Mouse (Mus musculus) heart, postnatal 0 days (tissue): ENCODE data around the gene Krt20. TPM values are rescaled to one million over a fixed set of nuclear protein-coding genes. Genes with fewer than 3 reads are reported as not detected.

Experiments
- ATAC-seq: fragments of 200-750 bp; cut with Nextera tagmentation; 2 replicates; pipeline ENCODE4 v1.8.0; 2017; ENCODE audit warnings: low read depth, moderate number of reproducible peaks, moderate library complexity; ENCODE audit not compliant: insufficient read depth
- DNase-seq: peaks from one replicate; pipeline ENCODE4 v3.0.0-alpha.2; 2016; ENCODE audit warnings: low spot score
- H3K27ac ChIP-seq: fragments of 300-500 bp; sonication (generic); 2 replicates; pipeline ENCODE4 v1.5.1; 2014; ENCODE audit warnings: low read depth, mild to moderate bottlenecking
- H3K27me3 ChIP-seq: fragments of 300-500 bp; sonication (generic); 2 replicates; pipeline ENCODE4 v1.6.1; 2014; ENCODE audit warnings: low read length, mixed read lengths; ENCODE audit not compliant: control insufficient read depth, insufficient read depth
- H3K36me3 ChIP-seq: fragments of 300-500 bp; sonication (generic); replicated peaks from 2 replicates; pipeline ENCODE4 v1.6.1; 2014; ENCODE audit warnings: low read length, mixed read lengths; ENCODE audit not compliant: control insufficient read depth, insufficient read depth
- H3K4me1 ChIP-seq: fragments of 300-500 bp; sonication (generic); 2 replicates; pipeline ENCODE4 v1.6.1; 2014; ENCODE audit warnings: antibody characterized with exemption; ENCODE audit not compliant: control insufficient read depth, insufficient read depth
- H3K4me2 ChIP-seq: fragments of 300-500 bp; sonication (generic); 2 replicates; pipeline ENCODE4 v1.6.1; 2014; ENCODE audit warnings: low read depth, mild to moderate bottlenecking, low read length, moderate library complexity
- H3K4me3 ChIP-seq: fragments of 300-500 bp; sonication (generic); 2 replicates; pipeline ENCODE4 v1.5.1; 2014; ENCODE audit warnings: low read depth, low read length
- H3K9ac ChIP-seq: fragments of 300-500 bp; sonication (generic); replicated peaks from 2 replicates; pipeline ENCODE4 v1.6.1; 2014; ENCODE audit warnings: low read depth, low read length, mixed read lengths
- H3K9me3 ChIP-seq: fragments of 300-500 bp; sonication (generic); replicated peaks from 2 replicates; pipeline ENCODE4 v1.6.1; 2016; ENCODE audit warnings: low read length; ENCODE audit not compliant: control insufficient read depth
- CTCF ChIP-seq: IDR thresholded peaks from 2 replicates; pipeline ENCODE4 v1.5.1; 2016; ENCODE audit warnings: antibody characterized with exemption, control low read depth, low read depth
- EP300 ChIP-seq: IDR thresholded peaks from 2 replicates; pipeline ENCODE4 v1.6.1; 2016; ENCODE audit warnings: antibody characterized with exemption, low read depth
- WGBS: fragments of 180-500 bp; shearing (Covaris S2); extraction: QIAGEN DNeasy Blood & Tissue Kit; methylation state at CpG from one replicate; pipeline ENCODE4 v1.1.7; 2014; 5-methylcytosine and 5-hydroxymethylcytosine counted together
- polyA plus RNA-seq: library from polyadenylated mRNA; unstranded; fragments of >200 nt; fragmentation: Nextera tagmentation; extraction: Ambion mirVana; gene quantifications from 2 replicates; pipeline ENCODE4 v1.2.1, GENCODE M21; 2015
- total RNA-seq: library from RNA; depleted of rRNA; stranded (reverse); fragments of >200 nt; gene quantifications from 2 replicates; pipeline ENCODE4 v1.2.3, GENCODE M21; 2014; ENCODE audit warnings: low replicate concordance

Gene Krt20
- total and polyA plus RNA-seq, 2 experiments from 2014 or later: 0.26 TPM; not detected in 1

DNA sequence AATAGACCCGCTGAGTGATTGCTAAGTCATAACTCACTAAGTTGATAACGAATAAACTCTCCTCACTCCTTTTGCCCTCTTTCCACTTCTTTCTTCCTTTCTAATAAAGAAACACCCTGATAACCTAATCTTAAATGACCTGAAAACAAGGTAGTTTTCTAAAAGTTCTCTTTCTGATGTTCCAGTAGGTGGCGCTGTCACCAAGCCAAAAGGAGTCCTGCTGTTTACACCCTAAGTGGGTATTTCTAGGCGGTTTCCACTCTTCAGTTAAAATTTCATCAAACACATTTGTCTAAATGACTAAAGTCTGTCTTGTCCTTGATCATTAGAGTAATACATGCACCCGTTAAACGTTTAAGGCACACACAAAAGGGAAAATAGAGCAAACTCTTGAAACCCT lies 24.7 kb downstream of the Krt20 start:
- Histone ChIP-seq H3K9me3 (no peaks in the 10 kb centered on the region), H3K27ac (no peak overlapping the region), H3K36me3 (no peaks in the 10 kb centered on the region), H3K9ac (no peak overlapping the region), H3K4me2 (no peak overlapping the region), H3K27me3 (0 out of 2 replicates have a peak, but pooled peaks cover 3% of the 10 kb centered on the region), H3K4me1 (no peaks in the 10 kb centered on the region), H3K4me3 (no peak overlapping the region)
- TF ChIP-seq CTCF (peak; percentile 64), EP300 (no peak)
- 20% methylated on average over 6 of the region's 6 CpGs for WGBS
- ATAC-seq (no peak), DNase-seq (peak; percentile 28)

DNA sequence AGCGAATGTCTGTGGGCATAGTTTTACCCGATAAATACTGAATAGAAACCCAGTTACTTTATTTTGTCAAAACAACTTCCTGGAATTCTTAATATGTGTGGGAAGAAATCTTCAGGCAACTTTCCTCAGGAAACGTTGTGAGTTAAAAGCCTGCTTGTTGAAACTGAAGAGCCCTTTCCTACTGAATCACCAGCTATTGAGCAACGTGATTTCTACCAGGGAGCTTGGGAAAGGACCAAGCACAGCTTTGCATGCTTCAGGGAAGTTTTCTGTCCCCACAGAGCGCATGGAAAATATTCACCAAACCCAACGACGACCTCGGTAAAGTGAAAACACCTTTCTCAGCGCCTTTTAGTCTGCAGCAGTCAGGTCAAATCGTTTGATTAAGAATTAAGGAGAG lies 31.8 kb downstream of the Krt20 start:
- no peak for TF ChIP-seq CTCF
- H3K9ac ChIP-seq: no peak overlapping the region

GRCm38 (mm10) chr11:99399956-99400549 lies 37.9 kb downstream of the Krt20 start:
- no peak for TF ChIP-seq CTCF
- no peak for TF ChIP-seq EP300
- no peak overlapping the region for H3K9ac ChIP-seq
- DNase-seq (no peak), ATAC-seq (no peak)
- no peaks in the 10 kb centered on the region for H3K9me3 ChIP-seq
- H3K4me1 ChIP-seq: no peaks in the 10 kb centered on the region
- no peak overlapping the region for H3K27ac ChIP-seq
- H3K36me3 ChIP-seq: no peaks in the 10 kb centered on the region
- WGBS: 72% methylated on average over 13 of the region's 13 CpGs
- H3K27me3 ChIP-seq: peaks cover 16% of the 10 kb centered on the region
- H3K4me2 ChIP-seq: no peak overlapping the region
- H3K4me3 ChIP-seq: no peak overlapping the region

More for the DNA sequence above, 31.8 kb downstream of the Krt20 start:
- Histone ChIP-seq H3K4me2 (no peak overlapping the region), H3K27ac (no peak overlapping the region), H3K36me3 (no peaks in the 10 kb centered on the region), H3K4me1 (no peaks in the 10 kb centered on the region), H3K4me3 (no peak overlapping the region), H3K27me3 (peaks cover 3% of the 10 kb centered on the region; the same call in 1 of the 2 replicates), H3K9me3 (no peaks in the 10 kb centered on the region)
- DNase-seq (no peak), ATAC-seq (no peak)
- 63% methylated on average over 10 of the region's 10 CpGs for whole genome bisulfite sequencing

DNA sequence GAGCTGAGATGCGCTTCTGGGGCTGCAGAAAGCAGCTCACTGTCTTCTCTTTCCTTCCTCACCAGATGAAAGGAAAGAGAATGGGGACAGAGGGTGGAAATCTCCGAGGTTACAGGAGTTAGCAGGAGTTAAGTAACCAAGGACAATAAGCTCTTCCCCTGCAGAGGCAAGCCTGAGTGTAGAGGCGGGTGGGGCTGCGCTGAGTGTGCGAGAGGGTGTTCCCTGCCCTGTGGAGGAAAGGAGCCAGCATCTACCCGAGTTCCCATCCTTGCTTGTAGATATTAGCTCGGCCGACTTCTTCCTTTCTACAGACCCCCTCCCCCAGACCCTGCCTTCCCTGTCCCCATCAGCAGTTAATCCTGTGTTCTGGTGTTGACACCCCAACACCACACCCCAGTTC lies 39.1 kb downstream of the Krt20 start:
- no peaks in the 10 kb centered on the region for H3K4me1 ChIP-seq
- no peak overlapping the region for H3K4me3 ChIP-seq
- TF ChIP-seq CTCF (no peak), EP300 (no peak)
- 53% methylated on average over 8 of the region's 8 CpGs for WGBS
- no peaks in the 10 kb centered on the region for H3K9me3 ChIP-seq
- no peak overlapping the region for H3K27ac ChIP-seq
- H3K27me3 ChIP-seq: peaks cover 13% of the 10 kb centered on the region; the same call in 1 of the 2 replicates
- no peak overlapping the region for H3K4me2 ChIP-seq
- H3K9ac ChIP-seq: no peak overlapping the region
- no peaks in the 10 kb centered on the region for H3K36me3 ChIP-seq
- ATAC-seq (no peak), DNase-seq (no peak)

DNA sequence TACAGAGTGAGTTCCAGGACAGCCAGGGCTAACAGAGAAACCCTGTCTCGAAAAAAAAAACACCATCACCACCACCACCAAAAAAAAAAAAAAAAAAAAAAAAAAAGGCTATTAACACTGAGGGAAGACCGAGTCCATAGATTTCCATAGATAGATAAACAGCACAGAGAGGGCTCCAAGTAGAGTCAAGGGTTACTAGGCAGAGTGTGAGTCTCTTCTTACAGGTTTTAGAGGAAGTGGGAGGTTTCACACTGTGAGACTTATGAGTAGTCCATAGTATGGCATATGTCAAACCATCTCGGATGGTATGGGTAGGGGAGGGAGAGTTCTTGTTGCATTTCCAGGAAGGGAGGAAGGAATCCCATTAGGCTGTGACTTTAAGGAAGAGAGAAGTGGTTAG lies 39.9 kb downstream of the Krt20 start:
- H3K9me3 ChIP-seq: no peaks in the 10 kb centered on the region
- ATAC-seq (no peak), DNase-seq (no peak)
- no peaks in the 10 kb centered on the region for H3K4me1 ChIP-seq
- no peak overlapping the region for H3K27ac ChIP-seq
- no peak overlapping the region for H3K4me3 ChIP-seq
- no peak overlapping the region for H3K9ac ChIP-seq
- H3K36me3 ChIP-seq: no peaks in the 10 kb centered on the region
- whole genome bisulfite sequencing: 68% methylated on average over 3 of the region's 3 CpGs
- no peak overlapping the region for H3K4me2 ChIP-seq
- TF ChIP-seq EP300 (no peak), CTCF (no peak)
- H3K27me3 ChIP-seq: peaks cover 13% of the 10 kb centered on the region; the same call in 1 of the 2 replicates

- no peak for ATAC-seq
- Histone ChIP-seq H3K4me3 (no peak overlapping the region), H3K9ac (no peak overlapping the region), H3K27ac (no peak overlapping the region), H3K27me3 (peaks cover 13% of the 10 kb centered on the region; the same call in 1 of the 2 replicates), H3K4me2 (no peak overlapping the region), H3K9me3 (no peaks in the 10 kb centered on the region), H3K36me3 (no peaks in the 10 kb centered on the region), H3K4me1 (no peaks in the 10 kb centered on the region)
- 85% methylated on average over 2 of the region's 2 CpGs for WGBS
- DNase-seq: no peak
- TF ChIP-seq EP300: no peak
- no peak for TF ChIP-seq CTCF
These were observed 41.3 kb downstream of the Krt20 start for GRCm38 (mm10) chr11:99396661-99397060.
